Mouse (Mus musculus): ENCODE measurements around the gene Lurap1l. TPM values are rescaled to one million over a fixed set of nuclear protein-coding genes. Genes with fewer than 3 reads are reported as not detected.

The Lurap1l gene
- polyA plus RNA-seq, 1 experiment, result 4.4 TPM

- DNase-seq, result no peak
Measured at GRCm38 (mm10) chr4:80895278-80895894, 15.1 kb upstream of the Lurap1l start.

GRCm38 (mm10) chr4:80906726-80907125 lies 3.7 kb upstream of the Lurap1l start:
- Histone ChIP-seq H3K27me3 (ENCODE audit: control insufficient read depth, insufficient read depth, low read length) (no peaks in the 10 kb centered on the region), H3K36me3 (ENCODE audit: control insufficient read depth, insufficient read depth, low read length) (no peaks in the 10 kb centered on the region), H3K4me3 (ENCODE audit: control insufficient read depth, insufficient read depth, low read length) (no peak overlapping the region), H3K4me1 (replicated peaks; ENCODE audit: control insufficient read depth, insufficient read depth, low read length) (no peaks in the 10 kb centered on the region), H3K27ac (ENCODE audit: control insufficient read depth, insufficient read depth, low read length) (no peak overlapping the region)
- DNase-seq, result no peak
- WGBS, result 76% methylated on average over 3 of the region's 3 CpGs
- TF ChIP-seq POLR2A (IDR thresholded peaks at IDR 0.05; ENCODE audit: control insufficient read depth, extremely low read depth, insufficient read depth, low read length, poor library complexity), result no peak
- no peak for TF ChIP-seq CTCF (IDR thresholded peaks at IDR 0.05; ENCODE audit: borderline replicate concordance, control insufficient read depth, extremely low read depth, insufficient read depth, low read length, poor library complexity)

More at GRCm38 (mm10) chr4:80895278-80895894, 15.1 kb upstream of the Lurap1l start:
- H3K27ac ChIP-seq (ENCODE audit: control insufficient read depth, insufficient read depth, low read length), result no peak overlapping the region
- H3K4me3 ChIP-seq (ENCODE audit: control insufficient read depth, insufficient read depth, low read length), result no peak overlapping the region
- TF ChIP-seq POLR2A (IDR thresholded peaks at IDR 0.05; ENCODE audit: control insufficient read depth, extremely low read depth, insufficient read depth, low read length, poor library complexity), result no peak
- no peak for TF ChIP-seq CTCF (IDR thresholded peaks at IDR 0.05; ENCODE audit: borderline replicate concordance, control insufficient read depth, extremely low read depth, insufficient read depth, low read length, poor library complexity)
- 84% methylated on average over 4 of the region's 4 CpGs for WGBS
- no peaks in the 10 kb centered on the region for H3K27me3 ChIP-seq (ENCODE audit: control insufficient read depth, insufficient read depth, low read length)
- H3K4me1 ChIP-seq (replicated peaks; ENCODE audit: control insufficient read depth, insufficient read depth, low read length), result no peaks in the 10 kb centered on the region
- no peaks in the 10 kb centered on the region for H3K36me3 ChIP-seq (ENCODE audit: control insufficient read depth, insufficient read depth, low read length)

GRCm38 (mm10) chr4:80907973-80908372 lies 2.5 kb upstream of the Lurap1l start:
- TF ChIP-seq CTCF (IDR thresholded peaks at IDR 0.05; ENCODE audit: borderline replicate concordance, control insufficient read depth, extremely low read depth, insufficient read depth, low read length, poor library complexity), result no peak
- no peak for TF ChIP-seq POLR2A (IDR thresholded peaks at IDR 0.05; ENCODE audit: control insufficient read depth, extremely low read depth, insufficient read depth, low read length, poor library complexity)
- Histone ChIP-seq H3K27me3 (ENCODE audit: control insufficient read depth, insufficient read depth, low read length) (no peaks in the 10 kb centered on the region), H3K36me3 (ENCODE audit: control insufficient read depth, insufficient read depth, low read length) (no peaks in the 10 kb centered on the region), H3K4me3 (ENCODE audit: control insufficient read depth, insufficient read depth, low read length) (no peak overlapping the region), H3K27ac (ENCODE audit: control insufficient read depth, insufficient read depth, low read length) (no peak overlapping the region), H3K4me1 (replicated peaks; ENCODE audit: control insufficient read depth, insufficient read depth, low read length) (no peaks in the 10 kb centered on the region)
- DNase-seq, result no peak
- WGBS, result 95% methylated on average over 5 of the region's 5 CpGs

- H3K36me3 ChIP-seq (ENCODE audit: control insufficient read depth, insufficient read depth, low read length), result no peaks in the 10 kb centered on the region
- TF ChIP-seq POLR2A (IDR thresholded peaks at IDR 0.05; ENCODE audit: control insufficient read depth, extremely low read depth, insufficient read depth, low read length, poor library complexity), result no peak
- no peak for TF ChIP-seq CTCF (IDR thresholded peaks at IDR 0.05; ENCODE audit: borderline replicate concordance, control insufficient read depth, extremely low read depth, insufficient read depth, low read length, poor library complexity)
- H3K4me3 ChIP-seq (ENCODE audit: control insufficient read depth, insufficient read depth, low read length), result no peak overlapping the region
- no peaks in the 10 kb centered on the region for H3K27me3 ChIP-seq (ENCODE audit: control insufficient read depth, insufficient read depth, low read length)
- 85% methylated on average over 4 of the region's 4 CpGs for WGBS
- no peaks in the 10 kb centered on the region for H3K4me1 ChIP-seq (replicated peaks; ENCODE audit: control insufficient read depth, insufficient read depth, low read length)
- no peak for DNase-seq
- H3K27ac ChIP-seq (ENCODE audit: control insufficient read depth, insufficient read depth, low read length), result no peak overlapping the region
Measured at GRCm38 (mm10) chr4:80908902-80909301, 1.5 kb upstream of the Lurap1l start.

GRCm38 (mm10) chr4:80910871-80911701 lies 640 bp downstream of the Lurap1l start:
- H3K4me3 ChIP-seq (ENCODE audit: control insufficient read depth, insufficient read depth, low read length), result peak overlapping the region; percentile 27

GRCm38 (mm10) chr4:80911706-80912540 lies 1.5 kb downstream of the Lurap1l start:
- Histone ChIP-seq H3K4me1 (replicated peaks; ENCODE audit: control insufficient read depth, insufficient read depth, low read length) (no peaks in the 10 kb centered on the region), H3K27me3 (ENCODE audit: control insufficient read depth, insufficient read depth, low read length) (no peaks in the 10 kb centered on the region), H3K36me3 (ENCODE audit: control insufficient read depth, insufficient read depth, low read length) (no peaks in the 10 kb centered on the region), H3K4me3 (ENCODE audit: control insufficient read depth, insufficient read depth, low read length) (peak overlapping the region; percentile 30), H3K27ac (ENCODE audit: control insufficient read depth, insufficient read depth, low read length) (no peak overlapping the region; the same call in 1 of the 2 replicates)
- 14% methylated on average over 24 of the region's 27 CpGs for WGBS
- DNase-seq, result no peak
- no peak for TF ChIP-seq POLR2A (IDR thresholded peaks at IDR 0.05; ENCODE audit: control insufficient read depth, extremely low read depth, insufficient read depth, low read length, poor library complexity)
- TF ChIP-seq CTCF (IDR thresholded peaks at IDR 0.05; ENCODE audit: borderline replicate concordance, control insufficient read depth, extremely low read depth, insufficient read depth, low read length, poor library complexity), result no peak

More at GRCm38 (mm10) chr4:80910871-80911701, 640 bp downstream of the Lurap1l start:
- TF ChIP-seq POLR2A (IDR thresholded peaks at IDR 0.05; ENCODE audit: control insufficient read depth, extremely low read depth, insufficient read depth, low read length, poor library complexity) (no peak), CTCF (IDR thresholded peaks at IDR 0.05; ENCODE audit: borderline replicate concordance, control insufficient read depth, extremely low read depth, insufficient read depth, low read length, poor library complexity) (no peak)
- H3K36me3 ChIP-seq (ENCODE audit: control insufficient read depth, insufficient read depth, low read length), result no peaks in the 10 kb centered on the region
- no peaks in the 10 kb centered on the region for H3K4me1 ChIP-seq (replicated peaks; ENCODE audit: control insufficient read depth, insufficient read depth, low read length)
- no peaks in the 10 kb centered on the region for H3K27me3 ChIP-seq (ENCODE audit: control insufficient read depth, insufficient read depth, low read length)
- WGBS, result 5% methylated on average over 58 of the region's 58 CpGs
- H3K27ac ChIP-seq (ENCODE audit: control insufficient read depth, insufficient read depth, low read length), result no peak overlapping the region
- no peak for DNase-seq
